Mouse (Mus musculus) neural tube, embryonic 12.5 days (tissue): ENCODE results near the gene Trp53i11. TPM values are rescaled to one million over a fixed set of nuclear protein-coding genes. Genes with fewer than 3 reads are reported as not detected.
A peak's percentile ranks its signal among the peaks of the same experiment; 100 is the strongest.

Source experiments
- ATAC-seq: fragments of 200-750 bp; cut with Nextera tagmentation; 2 replicates; pipeline ENCODE4 v1.8.0; 2017; ENCODE audit warnings: low read depth, mild to moderate bottlenecking, moderate TSS enrichment, moderate library complexity; ENCODE audit not compliant: low FRiP score
- H3K27ac ChIP-seq: fragments of 300-500 bp; sonication (generic); 2 replicates; pipeline ENCODE4 v1.5.1; 2016
- H3K27me3 ChIP-seq: fragments of 300-500 bp; sonication (generic); replicated peaks from 2 replicates; pipeline ENCODE4 v1.6.1; 2016; ENCODE audit warnings: mild to moderate bottlenecking
- H3K36me3 ChIP-seq: fragments of 300-500 bp; sonication (generic); 2 replicates; pipeline ENCODE4 v1.6.1; 2016; ENCODE audit warnings: mild to moderate bottlenecking
- H3K4me1 ChIP-seq: fragments of 300-500 bp; sonication (generic); 2 replicates; pipeline ENCODE4 v1.6.1; 2016
- H3K4me2 ChIP-seq: fragments of 300-500 bp; sonication (generic); replicated peaks from 2 replicates; pipeline ENCODE4 v1.6.1; 2016; ENCODE audit warnings: mild to moderate bottlenecking
- H3K4me3 ChIP-seq: fragments of 300-500 bp; sonication (generic); 2 replicates; pipeline ENCODE4 v1.5.1; 2016
- H3K9ac ChIP-seq: fragments of 300-500 bp; sonication (generic); 2 replicates; pipeline ENCODE4 v1.6.1; 2016; ENCODE audit warnings: mild to moderate bottlenecking
- H3K9me3 ChIP-seq: fragments of 300-500 bp; sonication (generic); 2 replicates; pipeline ENCODE4 v1.6.1; 2016; ENCODE audit warnings: mild to moderate bottlenecking
- WGBS: fragments of 180-500 bp; shearing (Covaris S2); methylation state at CpG from one replicate; pipeline ENCODE4 v1.1.7; 2016; 5-methylcytosine and 5-hydroxymethylcytosine counted together
- polyA plus RNA-seq: library from polyadenylated mRNA; unstranded; fragments of >200 nt; fragmentation: Nextera tagmentation; extraction: Ambion mirVana; gene quantifications from 2 replicates; pipeline ENCODE4 v1.2.1, GENCODE M21; 2016

The Trp53i11 gene
- polyA plus RNA-seq, 1 experiment from 2014 or later: 230 TPM

- ATAC-seq: no peak
- no peak overlapping the region for H3K4me3 ChIP-seq
- H3K9me3 ChIP-seq: no peaks in the 10 kb centered on the region
- peaks cover 79% of the 10 kb centered on the region for H3K36me3 ChIP-seq
- 95% methylated on average over 1 of the region's 1 CpGs for WGBS
- no peak overlapping the region for H3K9ac ChIP-seq
- no peak overlapping the region for H3K27ac ChIP-seq
- no peaks in the 10 kb centered on the region for H3K27me3 ChIP-seq
- no peak overlapping the region for H3K4me2 ChIP-seq
- 0 out of 2 replicates have a peak, but pooled peaks cover 7% of the 10 kb centered on the region for H3K4me1 ChIP-seq
Measured at GRCm38 (mm10) chr2:93206126-93206525, 18.8 kb downstream of the Trp53i11 start.

GRCm38 (mm10) chr2:93212386-93212785 lies 25.0 kb downstream of the Trp53i11 start:
- peaks cover 17% of the 10 kb centered on the region for H3K4me1 ChIP-seq
- H3K9ac ChIP-seq: no peak overlapping the region
- ATAC-seq: no peak
- no peak overlapping the region for H3K27ac ChIP-seq
- no peak overlapping the region for H3K4me3 ChIP-seq
- H3K27me3 ChIP-seq: no peaks in the 10 kb centered on the region
- H3K4me2 ChIP-seq: no peak overlapping the region
- no peaks in the 10 kb centered on the region for H3K9me3 ChIP-seq
- peaks cover 54% of the 10 kb centered on the region for H3K36me3 ChIP-seq
- 83% methylated on average over 2 of the region's 2 CpGs for WGBS

- H3K4me3 ChIP-seq: no peak overlapping the region
- H3K9me3 ChIP-seq: no peaks in the 10 kb centered on the region
- H3K4me2 ChIP-seq: no peak overlapping the region
- no peak overlapping the region for H3K27ac ChIP-seq
- ATAC-seq: no peak
- peaks cover 49% of the 10 kb centered on the region for H3K36me3 ChIP-seq
- no peak overlapping the region for H3K9ac ChIP-seq
- 95% methylated on average over 2 of the region's 2 CpGs for WGBS
- H3K27me3 ChIP-seq: no peaks in the 10 kb centered on the region
- H3K4me1 ChIP-seq: peaks cover 21% of the 10 kb centered on the region
Measured at GRCm38 (mm10) chr2:93212865-93213264, 25.5 kb downstream of the Trp53i11 start.

DNA sequence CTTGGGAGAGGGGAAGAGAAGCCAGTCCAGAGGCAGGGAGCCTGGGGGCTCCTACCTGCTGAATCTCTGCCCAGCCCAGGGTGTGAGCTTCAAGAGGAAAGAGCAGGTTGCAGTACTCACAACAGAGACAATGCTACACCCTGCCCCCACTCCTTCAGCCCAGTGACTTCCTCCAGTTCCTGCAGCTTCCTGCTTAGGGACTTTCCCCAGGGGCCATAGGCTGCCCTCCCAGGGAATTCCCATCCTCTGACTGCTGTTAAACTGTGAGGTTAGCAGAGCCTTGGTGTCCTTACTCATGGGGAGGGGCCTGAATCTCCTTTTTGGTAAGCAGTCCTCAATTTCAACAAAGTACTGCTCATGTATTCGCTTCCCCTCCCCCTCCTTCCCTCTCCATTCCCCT lies 26.8 kb downstream of the Trp53i11 start:
- H3K4me3 ChIP-seq: no peak overlapping the region
- peaks cover 41% of the 10 kb centered on the region for H3K36me3 ChIP-seq
- no peak overlapping the region for H3K27ac ChIP-seq
- no peak overlapping the region for H3K9ac ChIP-seq
- WGBS: 83% methylated on average over 1 of the region's 1 CpGs
- no peak for ATAC-seq
- H3K27me3 ChIP-seq: no peaks in the 10 kb centered on the region
- H3K4me1 ChIP-seq: peaks cover 32% of the 10 kb centered on the region
- no peaks in the 10 kb centered on the region for H3K9me3 ChIP-seq
- no peak overlapping the region for H3K4me2 ChIP-seq

GRCm38 (mm10) chr2:93215790-93216189 lies 28.4 kb downstream of the Trp53i11 start:
- H3K27ac ChIP-seq: no peak overlapping the region
- WGBS: 78% methylated on average over 10 of the region's 10 CpGs
- no peaks in the 10 kb centered on the region for H3K9me3 ChIP-seq
- H3K9ac ChIP-seq: no peak overlapping the region
- H3K4me3 ChIP-seq: no peak overlapping the region
- H3K27me3 ChIP-seq: no peaks in the 10 kb centered on the region
- peaks cover 32% of the 10 kb centered on the region for H3K4me1 ChIP-seq
- no peak overlapping the region for H3K4me2 ChIP-seq
- no peak for ATAC-seq
- H3K36me3 ChIP-seq: peaks cover 36% of the 10 kb centered on the region

- H3K27ac ChIP-seq: peak overlapping the region; percentile 6; the same call in 1 of the 2 replicates
- H3K36me3 ChIP-seq: peaks cover 36% of the 10 kb centered on the region
- H3K4me3 ChIP-seq: no peak overlapping the region
- WGBS: 16% methylated on average over 7 of the region's 7 CpGs
- H3K4me1 ChIP-seq: peaks cover 32% of the 10 kb centered on the region
- H3K9ac ChIP-seq: no peak overlapping the region
- no peaks in the 10 kb centered on the region for H3K27me3 ChIP-seq
- H3K9me3 ChIP-seq: no peaks in the 10 kb centered on the region
- peak; percentile 74 for ATAC-seq
- H3K4me2 ChIP-seq: peak overlapping the region; percentile 14; the same call in 1 of the 2 replicates
Measured at GRCm38 (mm10) chr2:93217015-93217414, 29.7 kb downstream of the Trp53i11 start.

GRCm38 (mm10) chr2:93218353-93218990 lies 31.1 kb downstream of the Trp53i11 start:
- no peak overlapping the region for H3K4me3 ChIP-seq
- no peak for ATAC-seq
- no peak overlapping the region for H3K9ac ChIP-seq
- H3K27me3 ChIP-seq: no peaks in the 10 kb centered on the region
- no peak overlapping the region for H3K4me2 ChIP-seq
- H3K36me3 ChIP-seq: peaks cover 38% of the 10 kb centered on the region
- H3K9me3 ChIP-seq: no peaks in the 10 kb centered on the region
- WGBS: 91% methylated on average over 7 of the region's 7 CpGs
- no peak overlapping the region for H3K27ac ChIP-seq
- H3K4me1 ChIP-seq: peaks cover 38% of the 10 kb centered on the region

GRCm38 (mm10) chr2:93219576-93219975 lies 32.2 kb downstream of the Trp53i11 start:
- no peak for ATAC-seq
- peaks cover 35% of the 10 kb centered on the region for H3K36me3 ChIP-seq
- WGBS: 95% methylated on average over 3 of the region's 3 CpGs
- H3K4me2 ChIP-seq: no peak overlapping the region
- H3K27ac ChIP-seq: no peak overlapping the region
- H3K4me3 ChIP-seq: no peak overlapping the region
- H3K9ac ChIP-seq: no peak overlapping the region
- H3K27me3 ChIP-seq: no peaks in the 10 kb centered on the region
- H3K4me1 ChIP-seq: peaks cover 38% of the 10 kb centered on the region
- no peaks in the 10 kb centered on the region for H3K9me3 ChIP-seq

GRCm38 (mm10) chr2:93220447-93220846 lies 33.1 kb downstream of the Trp53i11 start:
- Histone ChIP-seq H3K9ac (no peak overlapping the region), H3K9me3 (no peaks in the 10 kb centered on the region), H3K27me3 (no peaks in the 10 kb centered on the region), H3K4me2 (no peak overlapping the region), H3K4me1 (peaks cover 38% of the 10 kb centered on the region), H3K27ac (no peak overlapping the region), H3K4me3 (no peak overlapping the region), H3K36me3 (peaks cover 35% of the 10 kb centered on the region)
- 61% methylated on average over 5 of the region's 5 CpGs for WGBS
- ATAC-seq: no peak

DNA sequence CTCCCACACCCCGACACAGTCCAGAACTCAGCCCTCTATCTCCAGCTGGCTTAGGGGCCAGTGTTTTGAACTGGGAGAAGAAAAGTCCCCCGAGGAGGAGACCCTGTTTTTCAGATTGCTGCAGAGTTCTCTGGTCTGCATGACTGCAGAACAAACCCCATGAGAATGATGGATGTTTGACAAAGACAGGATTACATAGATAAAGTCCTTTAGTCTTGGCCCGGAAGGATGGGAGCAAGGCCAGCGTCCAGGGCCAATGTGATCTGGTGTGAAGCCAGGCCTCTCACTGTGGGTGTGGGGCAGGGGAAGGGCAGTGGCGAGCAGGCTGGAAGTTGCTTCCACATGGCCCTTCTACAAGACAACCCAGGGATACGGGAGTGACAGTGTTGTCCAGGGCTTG lies 36.1 kb downstream of the Trp53i11 start:
- Histone ChIP-seq H3K4me3 (no peak overlapping the region), H3K9me3 (no peaks in the 10 kb centered on the region), H3K4me2 (no peak overlapping the region), H3K36me3 (peaks cover 34% of the 10 kb centered on the region), H3K27me3 (no peaks in the 10 kb centered on the region), H3K4me1 (peaks cover 41% of the 10 kb centered on the region), H3K27ac (no peak overlapping the region), H3K9ac (no peak overlapping the region)
- ATAC-seq: no peak
- 77% methylated on average over 6 of the region's 6 CpGs for WGBS

- peak overlapping the region; percentile 46 for H3K4me2 ChIP-seq
- ATAC-seq: peak; percentile 71
- H3K36me3 ChIP-seq: peaks cover 15% of the 10 kb centered on the region
- H3K27me3 ChIP-seq: no peaks in the 10 kb centered on the region
- H3K9ac ChIP-seq: 0 out of 2 replicates have a peak overlapping the region, but pooled peaks have one; percentile 3
- no peaks in the 10 kb centered on the region for H3K9me3 ChIP-seq
- 3% methylated on average over 20 of the region's 20 CpGs for WGBS
- H3K4me3 ChIP-seq: no peak overlapping the region; the same call in 1 of the 2 replicates
- H3K27ac ChIP-seq: peak overlapping the region; percentile 83
- H3K4me1 ChIP-seq: peaks cover 58% of the 10 kb centered on the region
Measured at GRCm38 (mm10) chr2:93226606-93227595, 39.6 kb downstream of the Trp53i11 start.

- H3K36me3 ChIP-seq: peaks cover 8% of the 10 kb centered on the region; the same call in 1 of the 2 replicates
- no peak overlapping the region for H3K4me3 ChIP-seq
- H3K4me2 ChIP-seq: peak overlapping the region; percentile 46
- no peaks in the 10 kb centered on the region for H3K27me3 ChIP-seq
- peak overlapping the region; percentile 83 for H3K27ac ChIP-seq
- ATAC-seq: peak; percentile 84
- H3K9ac ChIP-seq: no peak overlapping the region
- H3K4me1 ChIP-seq: peaks cover 64% of the 10 kb centered on the region
- 8% methylated on average over 9 of the region's 9 CpGs for WGBS
- H3K9me3 ChIP-seq: no peaks in the 10 kb centered on the region
Measured at GRCm38 (mm10) chr2:93227713-93228479, 40.5 kb downstream of the Trp53i11 start.
